Mouse (Mus musculus): ENCODE measurements at regions not wholly inside any gene's neighbourhood (a gene's known extent, or its start where the extent isn't known, plus 50 kb on each side); places are given as distances from the start of the nearest gene placed in this dataset.

DNA sequence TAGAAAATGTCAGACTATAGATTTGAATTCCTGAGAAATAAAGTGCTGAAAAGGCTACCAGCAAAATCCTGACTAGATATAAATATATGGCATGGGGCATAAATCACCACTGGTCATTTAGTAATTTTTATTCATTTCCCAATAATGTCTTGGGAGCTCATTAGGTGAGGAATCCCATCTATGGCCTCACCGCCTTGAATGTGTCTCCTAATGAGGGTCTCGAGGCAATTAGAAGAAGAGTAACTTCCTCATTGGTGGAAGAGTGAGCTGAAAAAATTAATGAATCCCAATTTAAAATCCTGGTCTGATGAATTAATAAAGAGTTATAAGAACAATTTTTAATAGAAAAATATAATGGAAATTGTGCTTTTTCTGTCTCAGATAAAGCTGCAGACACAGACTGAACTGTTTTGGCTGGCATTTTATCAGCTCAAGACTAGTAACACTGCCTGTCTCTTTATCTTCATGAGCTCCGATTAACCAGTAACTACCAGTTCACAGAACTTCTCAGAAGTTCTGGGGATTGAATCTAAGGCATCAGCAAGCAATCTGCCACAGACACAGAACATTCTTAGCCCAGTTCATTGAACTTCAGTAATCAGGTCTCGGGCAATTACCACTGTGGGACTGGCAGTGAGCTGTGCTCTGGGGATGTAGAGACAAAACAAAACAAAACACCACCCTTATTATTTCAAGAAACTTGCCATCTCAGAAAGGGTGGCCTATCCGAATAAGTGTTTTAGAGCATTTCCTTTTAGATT is 170.7 kb downstream of the Plpp3 start:
- H3K4me3 ChIP-seq (replicated peaks), result no peak overlapping the region
- no peak overlapping the region for H3K27ac ChIP-seq
- no peak overlapping the region for H3K4me2 ChIP-seq
- H3K27me3 ChIP-seq, result no peaks in the 10 kb centered on the region
- H3K36me3 ChIP-seq, result no peaks in the 10 kb centered on the region
- H3K4me1 ChIP-seq (replicated peaks), result peaks cover 14% of the 10 kb centered on the region; the same call in 1 of the 2 replicates
- ATAC-seq (ENCODE audit: insufficient number of reproducible peaks, insufficient read depth, low FRiP score, low TSS enrichment, low read depth), result no peak
- no peaks in the 10 kb centered on the region for H3K9me3 ChIP-seq
- WGBS, result 78% methylated on average over 5 of the region's 5 CpGs
- H3K9ac ChIP-seq (replicated peaks), result no peak overlapping the region

DNA sequence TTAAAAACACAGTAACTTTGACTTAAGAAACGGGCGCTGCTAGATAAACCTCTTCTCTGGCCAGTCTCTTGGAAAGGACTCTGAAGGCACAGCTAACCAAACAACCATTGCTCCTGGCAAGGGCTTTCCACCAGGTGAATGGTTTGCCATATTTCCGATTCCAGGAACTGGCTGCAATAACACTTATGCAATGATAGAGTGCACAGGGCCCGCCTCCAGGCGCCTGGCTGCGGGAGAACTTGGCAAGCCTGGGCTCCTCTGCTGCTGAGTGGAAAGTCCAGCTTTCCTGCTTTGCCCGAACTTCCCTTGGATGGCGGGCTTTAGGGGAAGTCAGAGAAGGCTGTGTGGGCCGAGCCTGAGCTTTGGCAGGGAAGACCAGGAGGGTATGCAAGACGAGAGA is 171.6 kb downstream of the Plpp3 start:
- Histone ChIP-seq H3K27me3 (no peaks in the 10 kb centered on the region), H3K9me3 (no peaks in the 10 kb centered on the region), H3K36me3 (no peaks in the 10 kb centered on the region), H3K9ac (replicated peaks) (no peak overlapping the region), H3K27ac (no peak overlapping the region), H3K4me2 (no peak overlapping the region), H3K4me3 (replicated peaks) (no peak overlapping the region), H3K4me1 (replicated peaks) (peaks cover 14% of the 10 kb centered on the region; the same call in 1 of the 2 replicates)
- 78% methylated on average over 10 of the region's 10 CpGs for WGBS
- ATAC-seq (ENCODE audit: insufficient number of reproducible peaks, insufficient read depth, low FRiP score, low TSS enrichment, low read depth), result no peak

DNA sequence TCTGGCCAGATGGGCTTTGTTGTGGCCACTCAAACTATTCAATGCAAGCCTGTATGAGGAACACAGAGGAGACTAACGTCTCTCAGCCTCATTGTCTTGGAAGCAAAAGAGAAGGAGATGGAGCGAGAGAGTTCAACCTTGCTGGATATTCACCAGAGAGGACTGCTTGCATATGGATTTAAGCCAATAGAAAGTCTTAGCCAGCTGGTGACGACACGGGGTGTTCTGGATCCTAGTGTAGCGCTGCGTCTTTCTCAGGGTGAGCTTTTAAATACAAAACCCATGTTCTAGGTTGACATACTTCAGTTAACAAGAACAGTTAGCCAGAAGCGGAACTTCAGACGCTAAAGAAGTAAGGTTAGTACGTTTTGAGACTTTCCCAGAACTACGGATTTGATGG is 174.9 kb downstream of the Plpp3 start:
- 92% methylated on average over 10 of the region's 10 CpGs for WGBS
- H3K9me3 ChIP-seq, result no peaks in the 10 kb centered on the region
- H3K27ac ChIP-seq, result no peak overlapping the region
- no peak overlapping the region for H3K4me3 ChIP-seq (replicated peaks)
- H3K4me1 ChIP-seq (replicated peaks), result peaks cover 18% of the 10 kb centered on the region
- H3K4me2 ChIP-seq, result no peak overlapping the region
- no peak for ATAC-seq (ENCODE audit: insufficient number of reproducible peaks, insufficient read depth, low FRiP score, low TSS enrichment, low read depth)
- H3K9ac ChIP-seq (replicated peaks), result no peak overlapping the region
- H3K27me3 ChIP-seq, result no peaks in the 10 kb centered on the region
- no peaks in the 10 kb centered on the region for H3K36me3 ChIP-seq

DNA sequence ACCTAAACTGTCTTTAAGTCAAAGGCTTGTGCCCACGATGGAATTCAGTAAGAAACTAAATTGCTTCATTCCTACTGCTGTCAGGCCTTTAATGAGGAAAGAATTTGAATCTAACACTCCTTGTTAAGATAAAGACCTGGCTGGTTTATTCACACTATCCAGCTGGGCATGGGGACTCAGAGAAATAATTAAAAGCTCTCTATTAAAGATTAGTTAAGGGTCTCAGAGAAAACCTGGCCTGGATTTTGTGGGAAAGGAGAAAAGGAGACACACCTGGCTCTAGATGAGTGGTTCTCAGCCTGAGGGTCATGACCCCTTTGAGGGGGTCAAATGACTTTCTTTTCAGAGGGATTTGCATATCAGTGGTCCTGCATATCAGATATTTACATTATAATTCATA is 178.7 kb downstream of the Plpp3 start:
- no peaks in the 10 kb centered on the region for H3K9me3 ChIP-seq
- no peak overlapping the region for H3K4me3 ChIP-seq (replicated peaks)
- no peak overlapping the region for H3K27ac ChIP-seq
- no peak overlapping the region for H3K9ac ChIP-seq (replicated peaks)
- WGBS, result 25% methylated on average over 1 of the region's 1 CpGs
- H3K36me3 ChIP-seq, result no peaks in the 10 kb centered on the region
- ATAC-seq (ENCODE audit: insufficient number of reproducible peaks, insufficient read depth, low FRiP score, low TSS enrichment, low read depth), result no peak
- H3K4me1 ChIP-seq (replicated peaks), result peaks cover 9% of the 10 kb centered on the region
- H3K4me2 ChIP-seq, result no peak overlapping the region
- H3K27me3 ChIP-seq, result no peaks in the 10 kb centered on the region

DNA sequence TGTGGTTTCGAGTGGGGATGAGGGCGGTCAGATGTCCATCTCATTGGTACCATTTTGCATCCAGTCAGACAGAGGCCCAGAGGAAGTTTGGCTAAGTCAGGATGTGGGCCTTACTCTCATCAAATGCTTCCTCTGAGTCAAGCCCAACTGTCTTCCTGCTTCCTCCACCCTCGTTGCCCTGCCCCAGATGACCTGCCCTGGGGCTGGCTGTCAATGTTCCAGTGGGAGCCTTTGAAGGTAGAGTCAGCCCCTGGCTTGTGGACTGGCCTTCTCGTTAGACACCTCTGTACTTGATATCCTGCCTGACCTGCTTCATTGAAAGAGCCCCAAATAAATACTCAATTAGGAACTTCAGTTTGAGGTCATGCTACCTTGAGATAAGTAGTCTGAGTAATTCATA is 179.4 kb downstream of the Plpp3 start:
- no peaks in the 10 kb centered on the region for H3K27me3 ChIP-seq
- no peak overlapping the region for H3K4me3 ChIP-seq (replicated peaks)
- H3K27ac ChIP-seq, result no peak overlapping the region
- H3K9ac ChIP-seq (replicated peaks), result no peak overlapping the region
- H3K4me1 ChIP-seq (replicated peaks), result peaks cover 4% of the 10 kb centered on the region
- H3K36me3 ChIP-seq, result no peaks in the 10 kb centered on the region
- ATAC-seq (ENCODE audit: insufficient number of reproducible peaks, insufficient read depth, low FRiP score, low TSS enrichment, low read depth), result no peak
- no peaks in the 10 kb centered on the region for H3K9me3 ChIP-seq
- 55% methylated on average over 4 of the region's 4 CpGs for WGBS
- no peak overlapping the region for H3K4me2 ChIP-seq

DNA sequence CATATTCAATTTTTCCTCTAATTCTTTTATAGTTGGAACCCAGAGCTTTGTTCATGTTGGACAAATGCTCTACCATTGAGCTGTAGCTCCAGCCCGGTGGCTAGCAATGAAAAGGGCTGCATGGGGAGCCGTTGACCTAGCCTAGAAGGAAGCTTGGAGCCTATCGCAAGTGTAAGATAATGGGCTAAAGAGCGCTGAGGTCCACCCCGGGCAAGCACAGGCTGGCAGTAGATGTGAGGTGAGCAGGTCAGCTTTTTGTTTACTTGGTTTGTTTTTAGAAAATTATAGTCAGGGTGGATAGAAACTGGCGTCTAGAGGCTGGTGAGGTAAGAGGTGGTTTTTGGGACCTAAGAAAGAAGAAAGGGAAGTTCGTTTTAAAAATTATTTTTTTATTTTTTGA is 181.0 kb downstream of the Plpp3 start:
- Histone ChIP-seq H3K4me2 (no peak overlapping the region), H3K9ac (replicated peaks) (no peak overlapping the region), H3K9me3 (no peaks in the 10 kb centered on the region), H3K4me3 (replicated peaks) (no peak overlapping the region), H3K4me1 (replicated peaks) (peaks cover 4% of the 10 kb centered on the region), H3K27me3 (no peaks in the 10 kb centered on the region), H3K27ac (no peak overlapping the region), H3K36me3 (no peaks in the 10 kb centered on the region)
- no peak for ATAC-seq (ENCODE audit: insufficient number of reproducible peaks, insufficient read depth, low FRiP score, low TSS enrichment, low read depth)
- WGBS, result 84% methylated on average over 7 of the region's 7 CpGs

DNA sequence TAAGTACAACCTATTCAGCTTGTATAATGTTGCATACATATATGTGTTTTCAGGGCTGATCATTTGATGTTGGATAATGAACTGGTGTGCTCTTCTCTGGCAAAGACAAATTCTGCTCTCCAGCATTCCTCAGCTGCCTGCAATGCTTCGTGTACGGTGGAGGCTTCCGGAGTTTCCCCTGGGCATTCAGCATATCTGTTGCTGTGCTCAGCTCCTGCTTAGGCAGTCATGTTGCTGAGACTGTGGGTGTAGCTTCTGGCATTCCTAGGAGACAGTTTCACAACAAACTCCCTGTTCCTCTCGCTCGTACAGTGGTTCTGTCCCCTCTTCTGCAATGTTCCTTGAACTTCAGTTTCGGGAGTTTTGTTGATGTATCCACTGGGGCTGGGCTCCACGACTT is 181.7 kb downstream of the Plpp3 start:
- Histone ChIP-seq H3K27ac (no peak overlapping the region), H3K27me3 (no peaks in the 10 kb centered on the region), H3K4me2 (no peak overlapping the region), H3K36me3 (no peaks in the 10 kb centered on the region), H3K9me3 (no peaks in the 10 kb centered on the region), H3K4me3 (replicated peaks) (no peak overlapping the region), H3K4me1 (replicated peaks) (peaks cover 4% of the 10 kb centered on the region), H3K9ac (replicated peaks) (no peak overlapping the region)
- WGBS, result 74% methylated on average over 7 of the region's 7 CpGs
- no peak for ATAC-seq (ENCODE audit: insufficient number of reproducible peaks, insufficient read depth, low FRiP score, low TSS enrichment, low read depth)

DNA sequence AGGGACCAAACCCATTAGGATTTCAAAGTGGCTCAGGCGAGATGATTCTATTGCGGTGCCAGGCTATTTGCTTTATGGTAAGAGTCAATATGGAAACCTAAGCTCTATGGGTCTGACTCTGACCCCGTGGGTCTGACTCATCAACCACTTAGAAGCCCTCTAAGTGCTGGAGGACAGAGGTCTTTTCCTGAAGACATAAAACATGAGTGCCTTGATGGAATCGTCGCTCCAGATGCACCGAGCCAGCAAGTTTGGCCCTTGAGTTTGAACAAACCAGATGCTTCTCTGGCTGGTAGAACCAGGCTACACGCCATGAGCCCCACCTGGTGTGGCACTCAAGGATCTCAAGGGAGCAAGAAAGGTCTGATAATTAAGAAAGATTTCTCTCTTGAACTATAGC is 184.1 kb downstream of the Plpp3 start:
- H3K4me3 ChIP-seq (replicated peaks), result no peak overlapping the region

DNA sequence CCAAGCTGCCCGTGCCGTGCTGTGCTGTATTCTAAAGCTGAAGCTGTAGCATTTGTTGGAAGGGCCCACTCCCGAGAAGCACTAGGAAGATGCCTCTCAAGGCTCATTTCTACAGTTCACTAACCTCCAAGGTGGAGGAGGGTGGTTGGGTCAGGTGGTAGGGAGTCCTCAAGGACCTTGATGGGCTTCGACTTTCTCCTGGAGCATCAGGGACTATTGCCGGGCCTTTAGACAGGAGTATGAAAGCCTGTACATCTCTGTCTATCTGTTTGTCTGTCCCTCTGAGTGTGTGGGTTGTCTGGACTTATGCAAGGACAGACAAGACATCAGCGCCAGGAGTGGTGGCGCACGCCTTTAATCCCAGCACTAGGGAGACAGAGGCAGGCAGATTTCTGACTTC is 189.7 kb downstream of the Plpp3 start:
- Histone ChIP-seq H3K4me3 (replicated peaks) (no peak overlapping the region), H3K36me3 (no peaks in the 10 kb centered on the region)
- WGBS, result 95% methylated on average over 8 of the region's 8 CpGs

More for the DNA sequence above, 184.1 kb downstream of the Plpp3 start:
- Histone ChIP-seq H3K9me3 (no peaks in the 10 kb centered on the region), H3K4me2 (no peak overlapping the region), H3K27me3 (no peaks in the 10 kb centered on the region), H3K9ac (replicated peaks) (no peak overlapping the region), H3K27ac (no peak overlapping the region), H3K4me1 (replicated peaks) (no peaks in the 10 kb centered on the region; the same call in 1 of the 2 replicates), H3K36me3 (no peaks in the 10 kb centered on the region)
- WGBS, result 55% methylated on average over 7 of the region's 7 CpGs
- ATAC-seq (ENCODE audit: insufficient number of reproducible peaks, insufficient read depth, low FRiP score, low TSS enrichment, low read depth), result no peak

DNA sequence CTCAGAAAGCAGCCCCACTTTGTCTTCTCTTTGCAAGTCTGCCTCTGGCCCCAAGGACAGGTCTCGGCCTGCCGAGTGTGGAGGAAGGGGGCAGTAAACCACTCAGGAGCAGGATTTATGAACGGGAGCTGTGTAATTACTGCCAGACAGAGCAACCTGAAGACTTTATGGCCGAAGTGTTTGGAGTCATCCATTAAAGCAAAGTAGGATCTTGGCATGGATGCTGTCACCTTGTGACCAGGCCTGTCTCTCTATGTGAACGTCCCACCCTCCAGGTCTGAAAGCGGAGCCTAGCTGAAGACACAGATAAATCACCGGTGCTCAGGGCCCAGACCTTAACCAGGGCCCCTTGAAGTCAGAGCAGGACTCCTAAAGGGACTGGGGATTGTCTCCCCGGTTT is 190.8 kb downstream of the Plpp3 start:
- H3K27ac ChIP-seq, result peak overlapping the region; percentile 78
- no peak overlapping the region for H3K4me3 ChIP-seq (replicated peaks)
- H3K9ac ChIP-seq (replicated peaks), result no peak overlapping the region
- H3K36me3 ChIP-seq, result no peaks in the 10 kb centered on the region
- no peak overlapping the region for H3K4me2 ChIP-seq
- no peaks in the 10 kb centered on the region for H3K27me3 ChIP-seq
- WGBS, result 8% methylated on average over 8 of the region's 8 CpGs
- peaks cover 29% of the 10 kb centered on the region for H3K4me1 ChIP-seq (replicated peaks)
- H3K9me3 ChIP-seq, result no peaks in the 10 kb centered on the region
- ATAC-seq (ENCODE audit: insufficient number of reproducible peaks, insufficient read depth, low FRiP score, low TSS enrichment, low read depth), result peak; percentile 56; the same call in 1 of the 2 replicates

More for the DNA sequence above, 189.7 kb downstream of the Plpp3 start:
- no peak for ATAC-seq (ENCODE audit: insufficient number of reproducible peaks, insufficient read depth, low FRiP score, low TSS enrichment, low read depth)
- Histone ChIP-seq H3K4me1 (replicated peaks) (peaks cover 23% of the 10 kb centered on the region), H3K9me3 (no peaks in the 10 kb centered on the region), H3K27me3 (no peaks in the 10 kb centered on the region), H3K9ac (replicated peaks) (no peak overlapping the region), H3K27ac (no peak overlapping the region), H3K4me2 (no peak overlapping the region)

DNA sequence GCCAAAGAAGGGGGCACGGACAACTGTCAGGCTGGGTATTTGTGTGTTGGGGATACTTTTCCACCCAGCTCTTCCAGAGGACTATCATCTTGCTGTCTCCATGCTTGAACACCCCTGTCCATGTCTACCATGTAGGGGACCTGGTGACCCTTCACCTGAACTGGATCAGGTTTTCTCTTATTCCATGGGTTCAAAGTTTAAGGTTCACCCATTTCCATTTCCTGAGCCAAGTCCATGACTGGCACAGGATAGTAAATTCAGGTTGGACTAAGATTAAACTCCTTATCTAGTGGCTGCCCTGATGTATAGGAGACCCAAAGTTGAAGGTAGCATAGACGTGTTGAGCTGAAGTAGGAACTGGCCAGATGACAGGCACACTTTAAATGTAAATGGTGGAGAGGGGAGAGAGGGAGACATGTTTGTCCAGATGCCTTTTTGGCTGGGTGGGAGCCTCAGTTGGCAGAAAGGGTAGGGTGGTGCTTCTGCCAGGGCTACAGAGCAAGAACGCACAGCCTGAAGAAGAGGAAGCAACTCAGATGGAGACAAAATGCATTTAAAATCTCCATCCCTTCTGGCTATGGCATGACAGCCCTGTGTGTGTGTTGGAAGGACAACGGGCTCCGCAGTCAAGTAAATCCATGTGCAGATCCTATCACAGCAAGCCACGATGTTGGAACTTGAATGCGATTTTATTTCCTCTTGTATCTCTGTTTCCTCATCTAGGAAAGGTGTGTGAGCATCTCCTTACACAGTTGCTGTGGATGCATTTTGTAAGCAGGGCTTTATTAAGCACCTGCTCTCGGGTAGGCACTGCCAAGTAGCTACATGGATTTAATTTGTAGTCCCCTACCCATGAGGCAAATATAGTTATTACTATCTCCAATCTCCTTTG is 192.4 kb downstream of the Plpp3 start:
- Histone ChIP-seq H3K36me3 (no peaks in the 10 kb centered on the region), H3K27ac (no peak overlapping the region), H3K4me1 (replicated peaks) (peaks cover 35% of the 10 kb centered on the region), H3K9ac (replicated peaks) (no peak overlapping the region), H3K4me3 (replicated peaks) (no peak overlapping the region), H3K9me3 (no peaks in the 10 kb centered on the region), H3K4me2 (no peak overlapping the region), H3K27me3 (no peaks in the 10 kb centered on the region)
- 91% methylated on average over 8 of the region's 8 CpGs for WGBS
- ATAC-seq (ENCODE audit: insufficient number of reproducible peaks, insufficient read depth, low FRiP score, low TSS enrichment, low read depth), result no peak
